Mouse (Mus musculus) embryonic facial prominence, embryonic 13.5 days (tissue): ENCODE results near the gene Gm4131. TPM values are rescaled to one million over a fixed set of nuclear protein-coding genes. Genes with fewer than 3 reads are reported as not detected.

Source experiments
- ATAC-seq: fragments of 200-750 bp; cut with Nextera tagmentation; 2 replicates; pipeline ENCODE4 v1.8.0; 2017; ENCODE audit warnings: low read depth; ENCODE audit not compliant: insufficient number of reproducible peaks, insufficient read depth, low FRiP score, low TSS enrichment
- H3K27ac ChIP-seq: fragments of 300-500 bp; sonication (generic); 2 replicates; pipeline ENCODE4 v1.5.1; 2015; ENCODE audit warnings: moderate library complexity, mild to moderate bottlenecking, inconsistent platforms
- H3K27me3 ChIP-seq: fragments of 300-500 bp; sonication (generic); 2 replicates; pipeline ENCODE4 v1.6.1; 2015; ENCODE audit warnings: mild to moderate bottlenecking, inconsistent platforms
- H3K36me3 ChIP-seq: fragments of 300-500 bp; sonication (generic); 2 replicates; pipeline ENCODE4 v1.6.1; 2015; ENCODE audit warnings: mild to moderate bottlenecking, inconsistent platforms
- H3K4me1 ChIP-seq: fragments of 300-500 bp; sonication (generic); 2 replicates; pipeline ENCODE4 v1.6.1; 2015; ENCODE audit warnings: inconsistent platforms
- H3K4me2 ChIP-seq: fragments of 300-500 bp; sonication (generic); 2 replicates; pipeline ENCODE4 v1.6.1; 2015; ENCODE audit warnings: moderate library complexity, mild to moderate bottlenecking, inconsistent platforms
- H3K4me3 ChIP-seq: fragments of 300-500 bp; sonication (generic); 2 replicates; pipeline ENCODE4 v1.5.1; 2015; ENCODE audit warnings: mild to moderate bottlenecking, inconsistent platforms
- H3K9ac ChIP-seq: fragments of 300-500 bp; sonication (generic); 2 replicates; pipeline ENCODE4 v1.6.1; 2015; ENCODE audit warnings: mild to moderate bottlenecking, inconsistent platforms
- H3K9me3 ChIP-seq: fragments of 300-500 bp; sonication (generic); 2 replicates; pipeline ENCODE4 v1.6.1; 2016; ENCODE audit warnings: inconsistent platforms
- WGBS: fragments of 180-500 bp; shearing (Covaris S2); methylation state at CpG from one replicate; pipeline ENCODE4 v1.1.7; 2015; ENCODE audit warnings: mixed read lengths; 5-methylcytosine and 5-hydroxymethylcytosine counted together
- polyA plus RNA-seq: library from polyadenylated mRNA; unstranded; fragments of >200 nt; fragmentation: Nextera tagmentation; extraction: Ambion mirVana; gene quantifications from 2 replicates; pipeline ENCODE4 v1.2.1, GENCODE M21; 2015

The Gm4131 gene
- polyA plus RNA-seq, 1 experiment from 2014 or later, result not detected

DNA sequence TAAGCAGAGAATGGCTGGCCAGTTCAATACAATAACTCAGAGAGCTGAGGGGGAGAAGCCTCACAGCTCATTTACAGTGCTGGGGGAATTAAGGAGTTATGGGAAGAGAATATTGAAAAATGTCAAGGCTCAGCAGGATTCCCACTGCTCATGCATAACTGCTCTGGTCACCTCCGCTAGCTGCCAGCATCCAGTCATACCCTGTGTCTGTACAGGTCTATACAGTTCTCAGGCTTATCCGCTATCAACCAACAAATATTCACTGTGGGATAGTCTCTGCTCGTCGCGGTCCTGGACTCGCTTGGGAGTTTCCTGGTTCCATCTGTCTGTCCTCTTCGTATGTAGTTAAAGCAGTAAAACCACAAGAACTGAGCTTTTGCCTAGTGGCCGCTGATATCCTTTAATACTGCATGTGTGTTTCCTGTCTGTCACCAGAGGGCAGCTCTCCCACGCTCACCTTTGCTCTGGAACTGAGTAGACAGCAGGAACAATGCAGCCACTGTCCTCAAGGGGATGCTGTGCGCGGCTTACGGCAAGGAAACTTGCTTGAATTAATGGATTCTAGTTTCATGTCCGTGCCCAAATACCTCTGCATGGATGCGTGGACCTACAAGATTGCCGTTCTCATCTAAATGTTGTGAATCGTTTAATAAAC lies 74.4 kb downstream of the Gm4131 start:
- no peak overlapping the region for H3K4me3 ChIP-seq
- no peaks in the 10 kb centered on the region for H3K9me3 ChIP-seq
- no peaks in the 10 kb centered on the region for H3K36me3 ChIP-seq
- no peak for ATAC-seq
- WGBS, result 36% methylated on average over 16 of the region's 16 CpGs
- no peaks in the 10 kb centered on the region for H3K27me3 ChIP-seq
- H3K4me2 ChIP-seq, result no peak overlapping the region
- H3K9ac ChIP-seq, result no peak overlapping the region
- no peaks in the 10 kb centered on the region for H3K4me1 ChIP-seq
- no peak overlapping the region for H3K27ac ChIP-seq

DNA sequence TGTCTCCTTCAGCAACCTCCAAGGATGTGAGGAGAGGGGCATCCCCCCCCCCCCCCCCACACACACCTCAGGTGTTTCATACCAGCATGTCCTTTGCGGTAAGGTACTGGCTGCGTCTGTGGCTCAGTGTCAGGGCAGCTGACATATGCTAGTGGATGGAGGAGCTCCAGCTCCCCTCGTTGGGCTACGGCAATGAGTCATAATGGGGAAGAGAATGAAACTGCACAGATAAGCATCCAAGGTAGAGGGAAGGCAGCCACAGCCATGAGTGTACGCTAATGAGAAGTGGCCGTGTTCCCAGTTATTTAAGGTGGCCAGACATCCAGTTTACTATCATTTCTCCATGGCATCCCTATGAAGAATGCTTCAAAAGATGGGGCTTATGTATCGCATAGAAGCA lies 78.5 kb downstream of the Gm4131 start:
- Histone ChIP-seq H3K9me3 (no peaks in the 10 kb centered on the region), H3K27ac (no peak overlapping the region), H3K36me3 (no peaks in the 10 kb centered on the region), H3K4me2 (no peak overlapping the region), H3K4me1 (no peaks in the 10 kb centered on the region), H3K4me3 (no peak overlapping the region), H3K27me3 (no peaks in the 10 kb centered on the region), H3K9ac (no peak overlapping the region)
- WGBS, result 89% methylated on average over 7 of the region's 7 CpGs
- ATAC-seq, result no peak

DNA sequence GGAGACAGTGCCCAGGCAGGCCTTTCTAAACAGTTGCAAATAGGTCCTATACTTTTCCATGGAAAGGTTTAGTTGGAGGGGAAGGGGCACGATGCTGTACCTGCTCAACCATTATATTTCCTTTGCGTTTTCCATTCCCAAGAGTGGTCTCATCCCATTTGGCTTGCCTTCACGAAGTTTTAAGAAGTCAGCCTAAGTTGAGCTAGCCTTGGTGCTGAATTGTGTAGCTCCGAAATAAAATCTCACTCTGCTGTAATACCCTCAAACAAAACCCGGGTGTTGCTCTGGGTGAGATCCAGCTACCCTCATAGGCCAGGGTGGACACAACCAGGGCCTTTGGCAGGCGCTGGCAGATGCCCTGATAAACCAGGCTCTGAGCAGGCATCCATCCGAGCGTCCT lies 85.3 kb downstream of the Gm4131 start:
- no peaks in the 10 kb centered on the region for H3K9me3 ChIP-seq
- 0 out of 2 replicates have a peak, but pooled peaks cover 4% of the 10 kb centered on the region for H3K27me3 ChIP-seq
- H3K36me3 ChIP-seq, result no peaks in the 10 kb centered on the region
- no peak overlapping the region for H3K27ac ChIP-seq
- 42% methylated on average over 8 of the region's 8 CpGs for WGBS
- no peak overlapping the region for H3K4me3 ChIP-seq
- no peaks in the 10 kb centered on the region for H3K4me1 ChIP-seq
- H3K4me2 ChIP-seq, result no peak overlapping the region
- ATAC-seq, result no peak
- no peak overlapping the region for H3K9ac ChIP-seq

DNA sequence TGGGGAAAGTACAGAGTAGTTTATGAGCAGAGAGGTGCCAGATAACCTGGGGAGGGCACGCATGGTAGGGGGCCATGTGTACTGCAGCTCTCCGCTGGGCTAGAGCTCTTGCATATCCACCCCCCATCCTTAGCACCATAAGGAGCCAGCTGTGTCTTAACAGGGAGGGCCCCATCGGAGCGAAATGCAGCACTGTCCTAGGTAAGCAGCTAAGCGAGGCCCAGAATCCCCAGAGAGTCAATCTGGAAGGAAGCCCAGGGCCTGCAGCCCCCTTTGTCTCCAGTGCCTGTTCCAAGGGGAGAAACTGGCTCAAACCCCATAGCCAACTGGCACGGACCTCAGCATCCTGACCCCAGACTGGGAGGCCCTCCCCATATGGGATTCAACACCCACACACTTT lies 87.3 kb downstream of the Gm4131 start:
- ATAC-seq, result no peak
- Histone ChIP-seq H3K4me1 (no peaks in the 10 kb centered on the region), H3K27me3 (0 out of 2 replicates have a peak, but pooled peaks cover 4% of the 10 kb centered on the region), H3K4me3 (no peak overlapping the region), H3K27ac (no peak overlapping the region), H3K9ac (no peak overlapping the region), H3K9me3 (no peaks in the 10 kb centered on the region), H3K36me3 (no peaks in the 10 kb centered on the region), H3K4me2 (no peak overlapping the region)
- WGBS, result 43% methylated on average over 6 of the region's 6 CpGs

DNA sequence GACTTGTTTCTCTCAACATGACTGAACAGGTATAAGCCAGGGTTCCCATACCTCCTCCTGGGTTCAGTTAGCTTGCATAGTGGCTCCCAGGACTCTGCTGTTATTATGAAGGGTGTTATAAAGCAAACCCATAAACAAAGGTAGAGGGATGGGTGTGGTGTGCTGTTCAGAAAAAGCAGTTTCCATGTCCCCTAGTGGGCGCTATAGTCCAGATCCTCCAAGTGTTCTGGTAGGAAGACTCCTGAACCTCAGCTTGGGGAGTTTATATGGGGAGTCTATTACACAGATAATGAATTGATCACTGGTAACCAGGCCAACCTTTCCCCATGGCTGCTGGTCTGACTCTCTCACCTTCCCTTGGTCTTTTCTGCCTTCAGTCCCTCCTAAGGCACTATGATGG lies 92.2 kb downstream of the Gm4131 start:
- ATAC-seq, result no peak
- WGBS, result 65% methylated on average over 1 of the region's 1 CpGs
- Histone ChIP-seq H3K4me2 (no peak overlapping the region), H3K4me3 (no peak overlapping the region), H3K9me3 (no peaks in the 10 kb centered on the region), H3K27ac (no peak overlapping the region), H3K27me3 (no peaks in the 10 kb centered on the region), H3K4me1 (no peaks in the 10 kb centered on the region), H3K36me3 (no peaks in the 10 kb centered on the region), H3K9ac (no peak overlapping the region)

DNA sequence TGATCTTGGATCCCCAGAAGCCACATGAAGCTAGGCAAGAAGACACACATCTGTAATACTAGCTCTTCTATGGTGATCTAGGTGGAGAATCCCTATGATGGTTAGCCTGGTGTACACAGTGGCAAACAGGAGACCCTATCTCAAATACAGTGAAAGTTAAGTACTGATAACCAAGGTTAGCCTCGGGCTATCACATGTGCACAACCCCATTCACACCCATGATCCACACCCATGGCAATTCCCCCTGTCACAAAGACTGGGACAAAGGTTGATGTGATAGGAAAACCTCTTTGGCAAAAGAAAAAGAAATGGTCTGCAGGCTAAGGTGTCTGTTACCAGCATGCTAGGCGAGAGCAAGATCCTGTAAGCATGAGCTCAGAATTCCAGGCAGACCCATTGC lies 94.7 kb downstream of the Gm4131 start:
- no peak overlapping the region for H3K4me3 ChIP-seq
- no peaks in the 10 kb centered on the region for H3K36me3 ChIP-seq
- H3K4me2 ChIP-seq, result no peak overlapping the region
- ATAC-seq, result no peak
- no peaks in the 10 kb centered on the region for H3K9me3 ChIP-seq
- WGBS, result 81% methylated on average over 2 of the region's 2 CpGs
- no peaks in the 10 kb centered on the region for H3K27me3 ChIP-seq
- H3K4me1 ChIP-seq, result no peaks in the 10 kb centered on the region
- H3K27ac ChIP-seq, result no peak overlapping the region
- no peak overlapping the region for H3K9ac ChIP-seq

DNA sequence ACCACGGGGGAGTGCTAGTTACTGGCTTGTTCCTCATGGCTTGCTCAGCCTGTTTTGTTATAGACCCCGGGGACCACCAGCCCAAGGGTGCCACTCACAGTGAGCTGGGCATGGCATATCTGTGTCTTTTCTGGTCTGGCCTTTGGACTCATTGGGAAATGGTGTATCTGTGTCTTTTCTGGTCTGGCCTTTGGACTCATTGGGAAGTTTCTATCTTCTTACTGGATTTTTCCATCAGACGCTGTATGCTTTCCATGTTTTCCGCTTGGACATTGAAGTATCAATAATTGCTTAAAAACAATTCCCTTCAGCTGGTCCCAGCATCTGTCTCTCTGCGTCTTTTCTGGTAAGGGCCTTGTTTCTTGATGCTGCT lies 98.0 kb downstream of the Gm4131 start:
- H3K4me1 ChIP-seq, result peaks cover 5% of the 10 kb centered on the region; the same call in 1 of the 2 replicates
- H3K4me2 ChIP-seq, result no peak overlapping the region
- H3K27ac ChIP-seq, result no peak overlapping the region
- no peak overlapping the region for H3K9ac ChIP-seq
- H3K9me3 ChIP-seq, result no peaks in the 10 kb centered on the region
- no peaks in the 10 kb centered on the region for H3K36me3 ChIP-seq
- 84% methylated on average over 5 of the region's 5 CpGs for WGBS
- H3K4me3 ChIP-seq, result no peak overlapping the region
- no peaks in the 10 kb centered on the region for H3K27me3 ChIP-seq
- ATAC-seq, result no peak

DNA sequence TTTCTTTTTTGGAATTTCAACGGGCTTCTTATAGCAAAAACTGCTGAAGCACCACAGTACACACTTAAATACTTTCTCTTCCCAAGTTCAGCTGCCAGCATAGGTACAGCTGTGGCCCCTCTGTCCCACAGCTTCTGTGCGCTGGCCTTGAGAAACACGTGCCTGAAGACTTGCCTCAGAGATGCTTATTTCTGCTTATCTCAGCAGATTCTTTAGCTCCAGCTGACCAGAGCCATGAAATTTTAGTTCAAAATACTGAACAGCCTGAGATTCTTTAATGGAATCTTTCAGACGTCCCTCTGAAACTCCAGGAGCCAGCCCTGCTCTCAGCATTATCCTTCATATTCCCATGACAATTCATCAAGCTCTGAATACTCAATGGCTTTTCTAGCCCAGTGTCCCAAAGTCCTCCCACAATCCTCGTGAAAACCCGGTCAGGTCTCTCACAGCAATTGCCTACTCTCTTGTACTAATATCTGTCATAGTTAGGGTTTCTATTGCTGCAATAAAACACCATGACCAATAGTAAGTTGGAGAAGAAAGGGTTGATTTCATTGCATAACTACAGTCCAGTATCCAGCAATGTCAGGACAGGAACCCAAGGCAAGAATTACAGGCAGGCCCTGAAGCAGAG lies 98.5 kb downstream of the Gm4131 start:
- H3K27me3 ChIP-seq, result 0 out of 2 replicates have a peak, but pooled peaks cover under 1% of the 10 kb centered on the region

DNA sequence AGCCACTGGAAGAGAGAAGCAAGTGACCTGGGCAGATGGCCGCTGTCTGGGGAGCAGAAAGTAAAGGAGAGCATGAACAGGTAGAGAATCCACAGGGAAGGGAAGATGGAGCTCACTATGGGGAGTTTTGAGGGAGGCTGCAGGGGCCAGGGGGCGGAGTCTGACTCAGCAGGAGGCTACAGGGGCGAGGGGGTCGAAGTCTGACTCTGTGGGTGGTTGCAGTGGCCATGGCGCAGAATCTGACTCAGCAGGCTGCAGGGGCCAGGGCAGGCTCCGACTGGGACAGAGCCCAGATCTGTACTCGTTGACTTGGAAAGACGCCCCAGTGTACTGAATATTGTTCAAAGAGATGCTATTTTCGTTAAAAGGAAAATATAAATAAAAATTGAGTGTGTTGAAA lies 101.8 kb downstream of the Gm4131 start:
- H3K4me3 ChIP-seq, result no peak overlapping the region
- no peak overlapping the region for H3K27ac ChIP-seq
- peaks cover 5% of the 10 kb centered on the region; the same call in 1 of the 2 replicates for H3K4me1 ChIP-seq
- 0 out of 2 replicates have a peak overlapping the region, but pooled peaks have one; percentile 23 for H3K9ac ChIP-seq
- H3K36me3 ChIP-seq, result no peaks in the 10 kb centered on the region
- H3K9me3 ChIP-seq, result 0 out of 2 replicates have a peak, but pooled peaks cover 3% of the 10 kb centered on the region
- H3K27me3 ChIP-seq, result 0 out of 2 replicates have a peak, but pooled peaks cover 3% of the 10 kb centered on the region
- ATAC-seq, result no peak
- H3K4me2 ChIP-seq, result peak overlapping the region; percentile 26
- WGBS, result 18% methylated on average over 9 of the region's 9 CpGs

More for the DNA sequence above, 98.5 kb downstream of the Gm4131 start:
- ATAC-seq, result no peak
- H3K4me2 ChIP-seq, result no peak overlapping the region
- H3K4me1 ChIP-seq, result peaks cover 5% of the 10 kb centered on the region; the same call in 1 of the 2 replicates
- no peak overlapping the region for H3K4me3 ChIP-seq
- H3K9ac ChIP-seq, result no peak overlapping the region
- WGBS, result 71% methylated on average over 6 of the region's 6 CpGs
- H3K9me3 ChIP-seq, result no peaks in the 10 kb centered on the region
- no peak overlapping the region for H3K27ac ChIP-seq
- H3K36me3 ChIP-seq, result no peaks in the 10 kb centered on the region

DNA sequence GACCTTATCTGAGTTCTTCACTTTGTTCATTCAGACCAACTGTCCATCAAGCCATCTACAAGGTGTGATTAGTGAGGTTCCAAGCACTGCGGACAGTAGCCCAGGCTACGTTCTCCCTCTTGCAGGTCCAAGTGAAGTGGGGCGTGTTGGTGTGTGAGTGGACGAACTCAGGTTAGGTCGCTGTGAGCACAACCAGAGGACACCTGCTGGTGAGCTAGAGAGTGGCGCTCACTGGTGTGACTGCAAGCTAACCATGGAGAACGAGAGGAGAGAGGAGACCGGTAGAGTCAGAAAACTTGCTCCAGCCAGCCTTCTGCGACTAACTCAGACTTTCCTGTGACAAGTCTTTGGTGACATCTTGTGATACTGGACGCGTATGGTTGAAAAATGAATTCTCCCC lies 107.2 kb downstream of the Gm4131 start:
- WGBS, result 62% methylated on average over 11 of the region's 11 CpGs
- no peak overlapping the region for H3K9ac ChIP-seq
- H3K4me3 ChIP-seq, result no peak overlapping the region

DNA sequence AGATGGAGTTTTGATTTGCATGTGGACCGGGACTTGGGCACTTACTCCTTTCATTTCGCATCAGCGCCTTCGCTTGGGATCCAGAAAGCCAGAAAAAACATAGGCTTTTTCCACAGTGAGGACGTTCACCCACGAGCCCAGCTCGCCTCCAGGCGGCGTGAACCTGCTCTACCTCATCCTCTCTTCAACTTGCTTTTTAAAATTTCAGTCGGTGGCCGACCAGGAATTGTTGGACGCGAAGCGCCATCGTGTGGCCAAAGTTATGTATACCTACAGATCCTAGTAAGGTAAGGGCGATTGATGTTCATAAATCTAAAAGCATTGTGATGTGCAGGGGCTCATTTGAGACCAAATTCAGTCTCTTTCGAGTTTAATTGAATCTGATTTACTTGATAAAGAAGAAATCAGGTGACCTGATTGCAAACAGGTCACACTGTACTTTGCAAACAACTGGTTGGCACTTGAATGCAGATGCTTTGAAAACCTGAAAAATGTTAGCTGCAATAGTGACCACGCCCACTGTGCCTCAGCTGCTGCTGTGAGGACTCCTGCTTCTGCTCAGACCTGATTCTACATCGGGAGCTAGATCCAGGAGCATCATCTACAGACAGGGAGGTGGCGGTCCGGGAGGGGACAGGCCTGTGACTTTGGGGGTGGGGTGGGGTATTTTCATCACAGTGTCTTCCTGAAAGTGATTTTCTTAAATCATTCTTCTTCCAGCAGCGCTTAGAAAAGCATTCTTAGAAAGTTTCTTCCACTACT lies 109.1 kb downstream of the Gm4131 start:
- H3K27ac ChIP-seq, result no peak overlapping the region
- H3K4me2 ChIP-seq, result peak overlapping the region; percentile 44
- no peaks in the 10 kb centered on the region for H3K27me3 ChIP-seq
- no peak overlapping the region for H3K4me3 ChIP-seq
- 19% methylated on average over 22 of the region's 22 CpGs for WGBS
- 0 out of 2 replicates have a peak, but pooled peaks cover 3% of the 10 kb centered on the region for H3K9me3 ChIP-seq
- H3K36me3 ChIP-seq, result no peaks in the 10 kb centered on the region
- no peak overlapping the region for H3K9ac ChIP-seq
- H3K4me1 ChIP-seq, result peaks cover 5% of the 10 kb centered on the region; the same call in 1 of the 2 replicates
- ATAC-seq, result no peak

More for the DNA sequence above, 107.2 kb downstream of the Gm4131 start:
- Histone ChIP-seq H3K27me3 (0 out of 2 replicates have a peak, but pooled peaks cover 3% of the 10 kb centered on the region), H3K9me3 (0 out of 2 replicates have a peak, but pooled peaks cover 3% of the 10 kb centered on the region), H3K4me1 (peaks cover 3% of the 10 kb centered on the region; the same call in 1 of the 2 replicates), H3K4me2 (no peak overlapping the region), H3K27ac (no peak overlapping the region), H3K36me3 (no peaks in the 10 kb centered on the region)
- ATAC-seq, result no peak
